Mouse (Mus musculus) kidney, postnatal 25 days (tissue): ENCODE measurements at regions not wholly inside any gene's neighbourhood (a gene's known extent, or its start where the extent isn't known, plus 50 kb on each side); places are given as distances from the start of the nearest gene placed in this dataset.
A peak's percentile ranks its signal among the peaks of the same experiment; 100 is the strongest.
"Not testable (repeated sequence)": the region's sequence is repeated elsewhere in the genome, so short reads cannot be mapped to it uniquely, and the experiment has no call there.

ENCODE experiments used
- DNase-seq, 2 experiments: peaks; one replicate each; pipeline ENCODE4 v3.0.0; 2021; ENCODE audit warnings: mixed read lengths in 2 of 2

GRCm38 (mm10) chr4:153157572-153157971 is 325.0 kb downstream of the Ajap1 start:
- DNase-seq: no peak

- not testable (repeated sequence) for DNase-seq
These were observed 329.7 kb downstream of the Ajap1 start for GRCm38 (mm10) chr4:153152923-153153322.

GRCm38 (mm10) chr4:153133147-153133546 is 349.5 kb downstream of the Ajap1 start:
- no peak for DNase-seq

- DNase-seq: no peak
These were observed 353.3 kb downstream of the Ajap1 start for GRCm38 (mm10) chr4:153129345-153129744.

GRCm38 (mm10) chr4:153128162-153128561 is 354.4 kb downstream of the Ajap1 start:
- DNase-seq: no peak

GRCm38 (mm10) chr4:153120480-153120879 is 362.1 kb downstream of the Ajap1 start:
- no peak for DNase-seq

GRCm38 (mm10) chr4:153119647-153120102 is 362.9 kb downstream of the Ajap1 start:
- peak; percentile 19 to 58 for DNase-seq

- DNase-seq: peak in 1 of 2 experiments; percentile 20
These were observed 363.6 kb downstream of the Ajap1 start for GRCm38 (mm10) chr4:153118824-153119646.

GRCm38 (mm10) chr4:153114998-153115397 is 367.6 kb downstream of the Ajap1 start:
- DNase-seq: no peak

GRCm38 (mm10) chr4:153113577-153113976 is 369.0 kb downstream of the Ajap1 start:
- no peak for DNase-seq

GRCm38 (mm10) chr4:153110291-153110746 is 372.3 kb downstream of the Ajap1 start:
- DNase-seq: peak; percentile 48 to 57

GRCm38 (mm10) chr4:153098591-153098990 is 384.0 kb downstream of the Ajap1 start:
- DNase-seq: no peak

GRCm38 (mm10) chr4:153097601-153098000 is 385.0 kb downstream of the Ajap1 start:
- DNase-seq: no peak

- DNase-seq: no peak
These were observed 389.5 kb downstream of the Ajap1 start for GRCm38 (mm10) chr4:153093129-153093528.

- no peak for DNase-seq
These were observed 400.4 kb downstream of the Ajap1 start for GRCm38 (mm10) chr4:153082166-153082565.

GRCm38 (mm10) chr4:153074590-153074989 is 408.0 kb downstream of the Ajap1 start:
- no peak for DNase-seq

GRCm38 (mm10) chr4:153070190-153070745 is 412.3 kb downstream of the Ajap1 start:
- DNase-seq: no peak

GRCm38 (mm10) chr4:153068484-153069033 is 414.1 kb downstream of the Ajap1 start:
- DNase-seq: no peak

GRCm38 (mm10) chr4:153064021-153064605 is 418.5 kb downstream of the Ajap1 start:
- DNase-seq: no peak

GRCm38 (mm10) chr4:153063402-153063801 is 419.2 kb downstream of the Ajap1 start:
- DNase-seq: no peak

GRCm38 (mm10) chr4:153058152-153058551 is 424.5 kb downstream of the Ajap1 start:
- DNase-seq: no peak

- DNase-seq: no peak
These were observed 458.9 kb downstream of the Ajap1 start for GRCm38 (mm10) chr4:153023711-153024110.

GRCm38 (mm10) chr4:153019211-153019610 is 463.4 kb downstream of the Ajap1 start:
- peak; percentile 78 to 95 for DNase-seq
